In the genomic region with DNA sequence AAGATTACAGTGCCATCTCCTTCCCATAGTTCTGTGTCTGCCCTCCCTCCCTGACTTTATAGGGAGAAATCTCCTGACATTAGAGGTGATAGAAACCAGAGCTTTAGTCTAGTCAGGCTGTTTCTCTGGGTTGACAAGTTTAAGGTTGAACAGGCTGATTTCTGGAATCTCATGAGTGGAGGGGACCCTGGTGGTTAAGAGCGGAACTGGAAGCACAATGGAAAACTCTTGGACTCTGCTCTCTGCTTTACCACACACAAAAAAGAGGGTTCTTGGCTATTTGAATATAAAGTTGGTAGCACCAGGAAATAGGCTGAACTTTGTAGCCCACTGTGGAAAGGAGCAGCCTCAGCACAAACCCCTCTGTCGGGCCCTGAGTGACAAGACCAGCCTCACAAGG, we compare ENCODE assay signal across 26 mouse cellular contexts. TPM values are rescaled to one million over a fixed set of nuclear protein-coding genes. Genes with fewer than 3 reads are reported as not detected.
A peak's percentile ranks its signal among the peaks of the same experiment; 100 is the strongest.
DNase-seq lines count a peak whose midpoint lies in the region; ATAC-seq and TF ChIP-seq lines count a peak whose summit lies in the region.
"Had no signal": no experiment of that assay in that cellular context is flagged by ENCODE, and none has a peak within 500 bp of the region (broad histone marks: within the 10 kb centered on the region; RNA-seq: fewer than 3 reads in every experiment).

No protein-coding gene starts in this region.

- peak; percentile 32; the same call in 1 of the 2 replicates for TF ChIP-seq CTCF in lung, embryonic 14.5 days (IDR thresholded peaks at IDR 0.05; ENCODE audit: low read depth)
- peak; percentile 39 for TF ChIP-seq CTCF in stomach, postnatal 0 days (IDR thresholded peaks at IDR 0.05; ENCODE audit: low read depth)

- no peak overlapping the region for H3K9ac ChIP-seq in intestine, embryonic 14.5 days (ENCODE audit: low read length)
- no peak overlapping the region for H3K9ac ChIP-seq in intestine, embryonic 15.5 days
- H3K9ac ChIP-seq in lung, embryonic 14.5 days: no peak overlapping the region
- no peak overlapping the region for H3K9ac ChIP-seq in stomach, postnatal 0 days (ENCODE audit: low read length)
- H3K9ac ChIP-seq: embryonic facial prominence, embryonic 13.5 days; heart, embryonic 12.5 days; hindbrain, embryonic 13.5 days; liver, embryonic 14.5 days; stomach, embryonic 15.5 days had no signal

- no peak for ATAC-seq in intestine, embryonic 14.5 days (replicated peaks; ENCODE audit: low FRiP score, low TSS enrichment, low read depth)
- ATAC-seq in intestine, embryonic 15.5 days: no peak
- no peak for ATAC-seq in lung, embryonic 14.5 days (ENCODE audit: insufficient read depth)
- ATAC-seq in stomach, postnatal 0 days (ENCODE audit: low FRiP score, low TSS enrichment): no peak
- no peak for ATAC-seq in CD4-positive, CD25-positive, alpha-beta regulatory T cell, adult 4 months
- ATAC-seq: forebrain, embryonic 16.5 days; inflammation-experienced regulatory T-cells, adult 6 months had no signal

- H3K4me1 ChIP-seq in intestine, embryonic 14.5 days (replicated peaks; ENCODE audit: control insufficient read depth, insufficient read depth, low read length): no peaks in the 10 kb centered on the region
- no peaks in the 10 kb centered on the region for H3K4me1 ChIP-seq in intestine, embryonic 15.5 days (replicated peaks)
- H3K4me1 ChIP-seq in lung, embryonic 14.5 days (ENCODE audit: insufficient read depth): no peaks in the 10 kb centered on the region
- H3K4me1 ChIP-seq in stomach, postnatal 0 days (replicated peaks; ENCODE audit: control insufficient read depth, insufficient read depth): no peaks in the 10 kb centered on the region
- H3K4me1 ChIP-seq: embryonic facial prominence, embryonic 13.5 days; forebrain, embryonic 10.5 days; heart, embryonic 12.5 days; hindbrain, embryonic 13.5 days; stomach, embryonic 15.5 days had no signal

- H3K4me3 ChIP-seq in intestine, embryonic 14.5 days (ENCODE audit: low read depth, low read length): no peak overlapping the region
- H3K4me3 ChIP-seq in intestine, embryonic 15.5 days (replicated peaks): no peak overlapping the region
- no peak overlapping the region for H3K4me3 ChIP-seq in lung, embryonic 14.5 days (ENCODE audit: low read depth, low read length)
- H3K4me3 ChIP-seq in stomach, postnatal 0 days (ENCODE audit: low read depth, low read length): no peak overlapping the region
- H3K4me3 ChIP-seq: embryonic facial prominence, embryonic 13.5 days; forebrain, embryonic 10.5 days; heart, adult 2 months; heart, embryonic 12.5 days; hindbrain, embryonic 13.5 days; megakaryocyte, embryonic 14.5 days; stomach, embryonic 15.5 days had no signal

- no peak overlapping the region for H3K4me2 ChIP-seq in intestine, embryonic 14.5 days (ENCODE audit: low read length)
- no peak overlapping the region for H3K4me2 ChIP-seq in intestine, embryonic 15.5 days (replicated peaks)
- H3K4me2 ChIP-seq in lung, embryonic 14.5 days: no peak overlapping the region
- H3K4me2 ChIP-seq in stomach, postnatal 0 days (replicated peaks; ENCODE audit: low read depth): no peak overlapping the region
- H3K4me2 ChIP-seq: embryonic facial prominence, embryonic 13.5 days; heart, embryonic 12.5 days; hindbrain, embryonic 13.5 days; stomach, embryonic 15.5 days had no signal

- no peaks in the 10 kb centered on the region for H3K9me3 ChIP-seq in intestine, embryonic 14.5 days (ENCODE audit: control insufficient read depth, low read length)
- no peaks in the 10 kb centered on the region for H3K9me3 ChIP-seq in intestine, embryonic 15.5 days
- no peaks in the 10 kb centered on the region for H3K9me3 ChIP-seq in lung, embryonic 14.5 days (ENCODE audit: low read depth, low read length)
- H3K9me3 ChIP-seq in stomach, postnatal 0 days (ENCODE audit: control insufficient read depth, low read length): no peaks in the 10 kb centered on the region
- H3K9me3 ChIP-seq: embryonic facial prominence, embryonic 13.5 days; forebrain, embryonic 10.5 days; heart, embryonic 12.5 days; hindbrain, embryonic 13.5 days; megakaryocyte, embryonic 14.5 days; stomach, embryonic 15.5 days had no signal

- 70% methylated on average over 2 of the region's 2 CpGs for WGBS in intestine, embryonic 14.5 days
- WGBS in intestine, embryonic 15.5 days: 71% methylated on average over 2 of the region's 2 CpGs
- 63% methylated on average over 2 of the region's 2 CpGs for WGBS in lung, embryonic 14.5 days
- WGBS in stomach, postnatal 0 days: 82% methylated on average over 2 of the region's 2 CpGs

- H3K36me3 ChIP-seq in intestine, embryonic 14.5 days (ENCODE audit: control insufficient read depth, insufficient read depth, low read length): no peaks in the 10 kb centered on the region
- no peaks in the 10 kb centered on the region for H3K36me3 ChIP-seq in intestine, embryonic 15.5 days
- H3K36me3 ChIP-seq in lung, embryonic 14.5 days (ENCODE audit: insufficient read depth): no peaks in the 10 kb centered on the region
- no peaks in the 10 kb centered on the region for H3K36me3 ChIP-seq in stomach, postnatal 0 days (ENCODE audit: control insufficient read depth, insufficient read depth, low read length)
- H3K36me3 ChIP-seq: embryonic facial prominence, embryonic 13.5 days; heart, embryonic 12.5 days; stomach, embryonic 15.5 days had no signal

- no peak for TF ChIP-seq EP300 in stomach, postnatal 0 days (optimal IDR thresholded peaks at IDR 0.05)

- DNase-seq in intestine, embryonic 14.5 days (ENCODE audit: low spot score): peak; percentile 50
- no peak for DNase-seq in lung, embryonic 14.5 days
- no peak for DNase-seq in lung, postnatal 4 days
- DNase-seq in MN1 (ENCODE audit: low spot score): peak; percentile 26
- no peak for DNase-seq in stomach, postnatal 0 days (ENCODE audit: low spot score)
- DNase-seq: adrenal gland, postnatal 25 days; cerebellum, adult 18-20 months; heart, adult 2 months; heart, postnatal 4 days; kidney, postnatal 25 days; liver; lung, adult 2 months; midbrain, embryonic 14.5 days; right cerebral cortex, postnatal 25 days; thymus, postnatal 14 days had no signal

- H3K27me3 ChIP-seq in intestine, embryonic 14.5 days (replicated peaks; ENCODE audit: control insufficient read depth, insufficient read depth, low read length): no peaks in the 10 kb centered on the region
- H3K27me3 ChIP-seq in intestine, embryonic 15.5 days (replicated peaks): no peaks in the 10 kb centered on the region
- H3K27me3 ChIP-seq in lung, embryonic 14.5 days (ENCODE audit: insufficient read depth, low read length): no peaks in the 10 kb centered on the region
- H3K27me3 ChIP-seq in stomach, postnatal 0 days (ENCODE audit: control insufficient read depth, insufficient read depth, low read length): no peaks in the 10 kb centered on the region
- H3K27me3 ChIP-seq: embryonic facial prominence, embryonic 13.5 days; heart, embryonic 12.5 days; hindbrain, embryonic 13.5 days; stomach, embryonic 15.5 days had no signal

- no peak overlapping the region for H3K27ac ChIP-seq in intestine, embryonic 14.5 days (ENCODE audit: low read depth)
- no peak overlapping the region for H3K27ac ChIP-seq in intestine, embryonic 15.5 days
- no peak overlapping the region for H3K27ac ChIP-seq in lung, embryonic 14.5 days (ENCODE audit: low read depth)
- H3K27ac ChIP-seq in stomach, postnatal 0 days (replicated peaks): no peak overlapping the region
- H3K27ac ChIP-seq: embryonic facial prominence, embryonic 13.5 days; forebrain, embryonic 10.5 days; heart, adult 2 months; hindbrain, embryonic 13.5 days; liver, embryonic 14.5 days; stomach, embryonic 15.5 days had no signal

RNA-seq across cellular contexts. Expression of gene Ric3, which starts 51.1 kb away (rescaled TPM):
- polyA plus RNA-seq in intestine, embryonic 14.5 days (2014; fragmentation: Nextera tagmentation; extraction: Ambion mirVana): 2.5 and 4.5 TPM in 2 replicates
- 2.0 and 2.9 TPM in 2 replicates for polyA plus RNA-seq in intestine, embryonic 15.5 days (2015; fragmentation: Nextera tagmentation; extraction: Ambion mirVana)
- 1.1 and 1.7 TPM in 2 replicates for polyA plus RNA-seq in lung, embryonic 14.5 days (2014; fragmentation: Nextera tagmentation; extraction: Ambion mirVana)
- polyA plus RNA-seq in stomach, postnatal 0 days (2015; fragmentation: Nextera tagmentation; extraction: Ambion mirVana): 0.93 and 1.1 TPM in 2 replicates
- under 1 TPM; 0.19 to 0.43 TPM for polyA plus RNA-seq in CD4-positive, CD25-positive, alpha-beta regulatory T cell, adult 4 months (2017; shearing (Covaris generic))
- polyA plus RNA-seq: inflammation-experienced regulatory T-cells, adult 6 months had no signal

Comparison
In these comparisons a context has a peak if more than half of its experiments do, and no peak if none do; other contexts are left out.
1. DNase-seq: peak in intestine, embryonic 14.5 days (single experiment) and MN1 (single experiment); none in lung, embryonic 14.5 days (single experiment), lung, postnatal 4 days (0 of 2) and stomach, postnatal 0 days (single experiment).